21 mouse cellular contexts compared by ENCODE assay signal in genomic region chr6:94063542-94063941, GRCm38 (mm10).
A peak's percentile ranks its signal among the peaks of the same experiment; 100 is the strongest.
DNase-seq lines count a peak whose midpoint lies in the region; ATAC-seq and TF ChIP-seq lines count a peak whose summit lies in the region.
"Had no signal": no experiment of that assay in that cellular context is flagged by ENCODE, and none has a peak within 500 bp of the region (broad histone marks: within the 10 kb centered on the region; RNA-seq: fewer than 3 reads in every experiment).

No protein-coding gene starts in this region.

- no peak for TF ChIP-seq CTCF in bone marrow macrophage, adult 2 months (IDR thresholded peaks at IDR 0.05; ENCODE audit: low read depth, low read length)

- no peaks in the 10 kb centered on the region for H3K9me3 ChIP-seq in heart, embryonic 13.5 days
- no peaks in the 10 kb centered on the region for H3K9me3 ChIP-seq in kidney, embryonic 15.5 days (replicated peaks)
- no peaks in the 10 kb centered on the region for H3K9me3 ChIP-seq in hindbrain, embryonic 13.5 days
- H3K9me3 ChIP-seq: embryonic facial prominence, embryonic 15.5 days; midbrain, embryonic 12.5 days; neural tube, embryonic 15.5 days had no signal

- peak overlapping the region; percentile 18; the same call in 1 of the 2 replicates for H3K4me2 ChIP-seq in heart, embryonic 13.5 days
- no peak overlapping the region for H3K4me2 ChIP-seq in kidney, embryonic 15.5 days
- H3K4me2 ChIP-seq in hindbrain, embryonic 13.5 days: no peak overlapping the region
- H3K4me2 ChIP-seq: embryonic facial prominence, embryonic 15.5 days; midbrain, embryonic 12.5 days; neural tube, embryonic 15.5 days had no signal

- no peak for TF ChIP-seq POLR2A in bone marrow macrophage, adult 2 months (IDR thresholded peaks at IDR 0.05; ENCODE audit: borderline replicate concordance, low read depth, low read length)

- H3K4me3 ChIP-seq in heart, embryonic 13.5 days: no peak overlapping the region
- no peak overlapping the region for H3K4me3 ChIP-seq in kidney, embryonic 15.5 days (replicated peaks)
- no peak overlapping the region for H3K4me3 ChIP-seq in bone marrow macrophage, adult 2 months (ENCODE audit: insufficient read depth, low read length)
- H3K4me3 ChIP-seq in hindbrain, embryonic 13.5 days: no peak overlapping the region
- H3K4me3 ChIP-seq: embryonic facial prominence, embryonic 15.5 days; midbrain, embryonic 12.5 days; neural tube, embryonic 15.5 days had no signal

- H3K27ac ChIP-seq in heart, embryonic 13.5 days (replicated peaks): peak overlapping the region; percentile 62; the same call in 1 of the 2 replicates
- H3K27ac ChIP-seq in kidney, embryonic 15.5 days: peak overlapping the region; percentile 70
- H3K27ac ChIP-seq in bone marrow macrophage, adult 2 months (ENCODE audit: insufficient read depth, low read depth, low read length): peak overlapping the region; percentile 22; the same call in 1 of the 2 replicates
- H3K27ac ChIP-seq in hindbrain, embryonic 13.5 days: no peak overlapping the region
- H3K27ac ChIP-seq: embryonic facial prominence, embryonic 15.5 days; kidney, postnatal 0 days; midbrain, embryonic 12.5 days; neural tube, embryonic 15.5 days had no signal

- H3K9ac ChIP-seq in heart, embryonic 13.5 days: no peak overlapping the region
- no peak overlapping the region for H3K9ac ChIP-seq in kidney, embryonic 15.5 days
- H3K9ac ChIP-seq in hindbrain, embryonic 13.5 days: no peak overlapping the region
- H3K9ac ChIP-seq: embryonic facial prominence, embryonic 15.5 days; midbrain, embryonic 12.5 days; neural tube, embryonic 15.5 days had no signal

- no peak for ATAC-seq in heart, embryonic 13.5 days (ENCODE audit: extremely low read depth, insufficient number of reproducible peaks, low FRiP score, low TSS enrichment)
- no peak for ATAC-seq in kidney, embryonic 15.5 days (replicated peaks; ENCODE audit: low FRiP score)
- ATAC-seq in hindbrain, embryonic 13.5 days (ENCODE audit: low FRiP score): no peak
- ATAC-seq: activated CD4-positive, CD25-positive, alpha-beta regulatory T cell, adult 4 months; forebrain, embryonic 14.5 days; hindbrain, embryonic 16.5 days; intestine, embryonic 16.5 days had no signal

- DNase-seq in heart, postnatal 10 days: no peak
- no peak for DNase-seq in kidney, adult 9 months
- DNase-seq in B cell, adult 2 months: peak; percentile 3 to 9
- no peak for DNase-seq in gastrocnemius, postnatal 14 days
- DNase-seq: adrenal gland, adult 8-10 months; cerebellum, adult 8-10 months; gastrocnemius, postnatal 10 days; lung, adult 18-20 months; thymus, postnatal 14 days had no signal

- no peaks in the 10 kb centered on the region for H3K36me3 ChIP-seq in heart, embryonic 13.5 days
- H3K36me3 ChIP-seq in kidney, embryonic 15.5 days: no peaks in the 10 kb centered on the region
- H3K36me3 ChIP-seq in hindbrain, embryonic 13.5 days: no peaks in the 10 kb centered on the region
- H3K36me3 ChIP-seq: embryonic facial prominence, embryonic 15.5 days; midbrain, embryonic 12.5 days; neural tube, embryonic 15.5 days had no signal

- WGBS in heart, embryonic 13.5 days: 68% methylated on average over 4 of the region's 4 CpGs
- WGBS in kidney, embryonic 15.5 days: 82% methylated on average over 4 of the region's 4 CpGs
- WGBS in hindbrain, embryonic 13.5 days: 84% methylated on average over 4 of the region's 4 CpGs

- intact Hi-C loops in heart, postnatal 10 days (cut with DNase I): no loop called here
- intact Hi-C loops in gastrocnemius, postnatal 14 days (cut with DNase I; ENCODE audit: low total_unique reads): no loop called here

- peaks cover 60% of the 10 kb centered on the region for H3K4me1 ChIP-seq in heart, embryonic 13.5 days
- H3K4me1 ChIP-seq in kidney, embryonic 15.5 days: peaks cover 25% of the 10 kb centered on the region
- H3K4me1 ChIP-seq in bone marrow macrophage, adult 2 months (ENCODE audit: control insufficient read depth, insufficient read depth, low read length): peaks cover 6% of the 10 kb centered on the region
- peaks cover 13% of the 10 kb centered on the region; the same call in 1 of the 2 replicates for H3K4me1 ChIP-seq in hindbrain, embryonic 13.5 days (replicated peaks)

- H3K27me3 ChIP-seq in heart, embryonic 13.5 days (replicated peaks): no peaks in the 10 kb centered on the region
- H3K27me3 ChIP-seq in kidney, embryonic 15.5 days: no peaks in the 10 kb centered on the region
- no peaks in the 10 kb centered on the region for H3K27me3 ChIP-seq in hindbrain, embryonic 13.5 days
- H3K27me3 ChIP-seq: embryonic facial prominence, embryonic 15.5 days; midbrain, embryonic 12.5 days; neural tube, embryonic 15.5 days had no signal

Comparison
In these comparisons a context has a peak if more than half of its experiments do, and no peak if none do; other contexts are left out.
1. DNase-seq: peak in B cell, adult 2 months (2 of 2); none in heart, postnatal 10 days (0 of 2), kidney, adult 9 months (single experiment) and gastrocnemius, postnatal 14 days (single experiment).